Mouse (Mus musculus): Measurements from ENCODE around the gene Gm10717. TPM values are rescaled to one million over a fixed set of nuclear protein-coding genes. Genes with fewer than 3 reads are reported as not detected.

The Gm10717 gene
- polyA plus RNA-seq (2017; shearing (Covaris generic)) = 30.1 TPM

GRCm38 (mm10) chr9:3024912-3025467, at the start of gene Gm10717:
Gene Gm10717 (plus strand): TSS chr9:3025417.

GRCm38 (mm10) chr9:3000445-3000972, 24.7 kb upstream of the Gm10717 start, which contains the start of gene Gm10722:
Gene Gm10722 (plus strand): TSS chr9:3000922.

GRCm38 (mm10) chr9:3002794-3003396, 22.3 kb upstream of the Gm10717 start, which contains the start of gene Gm11168:
Gene Gm11168 (plus strand): TSS chr9:3003346.

GRCm38 (mm10) chr9:3012733-3013279, 12.4 kb upstream of the Gm10717 start, which contains the start of gene Gm10721:
Gene Gm10721 (plus strand): TSS chr9:3013140.

GRCm38 (mm10) chr9:3015354-3015753, 9.9 kb upstream of the Gm10717 start, which contains the start of gene Gm10720:
Gene Gm10720 (plus strand): TSS chr9:3015654.

GRCm38 (mm10) chr9:3017108-3017507, 8.1 kb upstream of the Gm10717 start, which contains the start of gene Gm10719:
Gene Gm10719 (plus strand): TSS chr9:3017408.

GRCm38 (mm10) chr9:3023312-3023984, 1.8 kb upstream of the Gm10717 start, which contains the start of gene Gm10718:
Gene Gm10718 (plus strand): TSS chr9:3023547.

GRCm38 (mm10) chr9:3034299-3034698, 9.1 kb downstream of the Gm10717 start, which contains the start of gene Gm17535:
Gene Gm17535 (plus strand): TSS chr9:3034599.

GRCm38 (mm10) chr9:3036577-3036976, 11.4 kb downstream of the Gm10717 start, which contains the start of gene Gm10715:
Gene Gm10715 (plus strand): TSS chr9:3036877.

Other genes with a start within 250 kb of the Gm10717 start
- gene Gm10722, start 24.5 kb upstream of the Gm10717 start, polyA plus RNA-seq (2017; shearing (Covaris generic)) = 2.8 TPM
- gene Gm11168, start 22.1 kb upstream of the Gm10717 start, polyA plus RNA-seq (2017; shearing (Covaris generic)) = 9.9 TPM
- gene Gm10721, start 12.3 kb upstream of the Gm10717 start, polyA plus RNA-seq (2017; shearing (Covaris generic)) = not detected
- 1.8 TPM for gene Gm10720, start 9.8 kb upstream of the Gm10717 start, polyA plus RNA-seq (2017; shearing (Covaris generic))
- 8.2 TPM for gene Gm10719, start 8.0 kb upstream of the Gm10717 start, polyA plus RNA-seq (2017; shearing (Covaris generic))
- gene Gm10718, start 1.9 kb upstream of the Gm10717 start, polyA plus RNA-seq (2017; shearing (Covaris generic)) = 11.5 TPM
- 1.6 TPM for gene Gm17535, start 9.2 kb downstream of the Gm10717 start, polyA plus RNA-seq (2017; shearing (Covaris generic))
- gene Gm10715, start 11.5 kb downstream of the Gm10717 start, polyA plus RNA-seq (2017; shearing (Covaris generic)) = not detected